Mouse (Mus musculus) liver, adult (tissue): ENCODE results near the gene Slc38a9.

ENCODE experiments used
- GATA4 ChIP-seq: IDR thresholded peaks from 2 replicates; pipeline ENCODE4 v1.6.1; 2014; ENCODE audit warnings: mild to moderate bottlenecking, low read length; ENCODE audit not compliant: insufficient replicate concordance

Slc38a9 gene

GRCm38 (mm10) chr13:112671708-112672107 lies 11.2 kb downstream of the Slc38a9 start:
- no peak for TF ChIP-seq GATA4

DNA sequence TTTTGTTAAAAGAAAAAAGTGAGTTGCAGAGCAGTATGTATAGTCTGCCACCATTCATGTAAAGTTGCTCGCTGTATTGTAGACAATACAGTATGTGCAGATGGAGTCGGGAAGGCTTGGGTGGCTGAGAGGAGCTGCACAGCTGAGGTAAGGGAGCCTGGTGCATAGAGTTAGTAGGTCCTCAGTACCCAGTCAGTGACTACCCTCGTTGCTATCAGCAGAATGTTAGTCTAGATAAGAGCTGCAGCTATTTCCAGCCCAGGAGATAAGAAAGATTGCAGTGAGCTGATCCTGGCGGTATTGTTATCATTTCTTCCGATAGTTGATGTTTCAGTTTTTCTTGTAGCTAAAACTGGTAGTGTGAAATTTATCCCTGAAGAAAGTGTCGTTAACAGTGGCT lies 12.2 kb downstream of the Slc38a9 start:
- TF ChIP-seq GATA4, result no peak

- TF ChIP-seq GATA4, result no peak
Observed at GRCm38 (mm10) chr13:112673899-112674447, 13.4 kb downstream of the Slc38a9 start.

DNA sequence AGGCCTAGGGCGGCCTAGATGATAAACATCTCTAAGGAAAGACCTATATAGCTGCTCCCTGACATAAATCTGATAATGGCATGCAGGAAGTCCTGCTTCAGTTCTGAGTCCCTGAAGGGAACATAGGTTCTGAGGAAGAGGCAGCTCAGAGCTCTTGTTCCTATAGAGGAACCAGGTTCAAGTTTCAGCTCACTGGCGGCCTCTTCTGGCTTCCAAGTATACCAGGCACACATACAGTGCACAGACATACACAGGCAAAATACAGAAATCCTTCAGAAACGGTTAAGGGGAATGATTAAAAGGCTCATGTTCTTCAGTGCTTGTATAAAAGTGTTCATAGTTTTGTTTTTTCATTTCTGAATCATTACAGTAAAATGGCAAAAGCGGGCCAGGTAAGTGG lies 17.6 kb downstream of the Slc38a9 start:
- no peak for TF ChIP-seq GATA4

DNA sequence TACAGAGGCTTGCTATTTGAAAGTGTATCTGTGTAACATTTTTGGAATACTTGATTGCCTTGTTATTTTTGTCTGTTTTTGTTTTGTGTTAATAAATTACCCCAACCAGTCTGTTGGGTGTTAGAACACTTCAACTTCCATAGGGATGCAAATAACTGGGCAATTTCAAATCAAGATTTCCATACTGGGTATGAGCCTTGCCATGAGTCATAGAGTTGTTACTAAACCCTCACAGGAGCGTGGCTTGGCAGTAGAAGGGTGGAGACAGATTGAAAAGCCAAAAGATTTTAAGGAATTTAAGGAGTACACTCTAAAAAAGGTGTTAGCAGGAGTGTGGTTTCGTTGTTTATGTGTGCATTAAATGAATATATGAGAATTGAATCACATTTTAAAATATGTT lies 22.8 kb downstream of the Slc38a9 start:
- TF ChIP-seq GATA4, result no peak

GRCm38 (mm10) chr13:112683970-112684369 lies 23.4 kb downstream of the Slc38a9 start:
- no peak for TF ChIP-seq GATA4

GRCm38 (mm10) chr13:112686155-112686554 lies 25.6 kb downstream of the Slc38a9 start:
- TF ChIP-seq GATA4, result no peak

- TF ChIP-seq GATA4, result no peak
Observed at GRCm38 (mm10) chr13:112692870-112693553, 32.5 kb downstream of the Slc38a9 start.

- no peak for TF ChIP-seq GATA4
Observed at GRCm38 (mm10) chr13:112695526-112696240, 35.1 kb downstream of the Slc38a9 start.

- TF ChIP-seq GATA4, result no peak
Observed at GRCm38 (mm10) chr13:112701256-112701655, 40.7 kb downstream of the Slc38a9 start.

DNA sequence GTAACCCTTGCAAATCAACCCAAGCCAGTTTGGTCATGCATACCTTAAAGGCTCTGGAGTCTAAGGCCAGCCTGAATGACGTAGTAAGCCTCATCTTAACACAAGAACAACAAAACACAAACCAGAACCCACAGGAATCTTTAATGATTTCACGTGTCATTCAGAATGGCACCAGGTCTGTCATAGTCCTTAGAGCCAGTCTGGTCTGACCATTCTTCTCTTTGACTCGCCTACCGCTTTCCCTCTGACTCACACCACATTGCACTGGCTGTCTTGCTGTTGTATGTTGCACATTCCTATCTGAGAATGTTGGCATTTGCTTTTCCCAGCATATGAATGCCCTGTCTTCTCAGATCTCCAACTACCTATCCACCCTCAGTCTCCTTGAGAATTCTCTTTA lies 45.8 kb downstream of the Slc38a9 start:
- TF ChIP-seq GATA4, result no peak

DNA sequence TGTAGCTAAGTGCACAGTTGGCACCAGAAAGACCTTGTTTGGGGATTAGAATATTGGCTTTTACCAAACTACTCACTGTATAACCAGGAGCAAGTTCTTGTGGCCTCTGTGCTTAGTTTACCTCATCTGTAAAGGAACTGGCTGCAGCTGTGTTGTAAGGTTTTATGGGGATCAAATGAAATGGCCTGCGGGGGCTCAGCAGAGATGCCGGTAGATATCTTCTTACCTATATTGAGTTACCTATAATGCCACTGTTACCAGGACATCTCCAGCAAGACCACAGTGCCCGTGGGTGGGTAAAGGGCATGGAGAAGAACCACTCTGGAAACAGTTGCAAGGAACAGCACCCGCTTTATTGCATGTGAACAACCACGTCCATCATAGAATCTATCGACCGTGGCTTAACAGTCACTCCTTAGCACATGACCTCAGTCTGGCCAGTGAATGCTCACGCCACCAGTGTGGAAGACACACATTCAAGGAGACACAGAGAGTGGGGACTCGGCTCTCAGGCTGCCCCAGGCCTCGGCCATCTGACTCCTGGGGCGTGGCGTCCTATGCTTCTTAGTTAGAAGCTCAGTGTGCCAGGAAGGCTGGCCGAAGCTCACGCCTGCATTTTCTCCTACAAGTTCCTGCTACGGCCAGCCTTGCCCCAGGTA lies 59.7 kb downstream of the Slc38a9 start:
- TF ChIP-seq GATA4, result no peak

GRCm38 (mm10) chr13:112721946-112722729 lies 61.6 kb downstream of the Slc38a9 start:
- no peak for TF ChIP-seq GATA4

DNA sequence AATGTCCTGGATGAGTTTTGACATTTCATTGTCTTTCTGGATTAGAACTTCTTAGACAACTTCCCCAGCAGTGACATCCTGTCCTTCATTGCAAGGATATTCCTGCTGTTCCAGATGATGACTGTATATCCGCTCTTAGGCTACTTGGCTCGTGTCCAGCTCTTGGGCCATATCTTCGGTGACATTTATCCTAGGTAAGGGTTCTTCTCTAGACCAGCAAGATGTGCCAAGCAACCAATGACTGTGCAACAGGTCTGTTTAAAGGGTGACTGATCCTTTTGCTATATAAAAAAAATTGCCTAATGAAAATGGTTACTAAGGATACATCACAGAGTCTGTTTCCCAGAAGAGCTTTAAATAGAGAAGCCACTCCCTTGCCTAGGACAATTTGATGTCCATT lies 65.5 kb downstream of the Slc38a9 start:
- TF ChIP-seq GATA4, result no peak; the same call in 1 of the 2 replicates

DNA sequence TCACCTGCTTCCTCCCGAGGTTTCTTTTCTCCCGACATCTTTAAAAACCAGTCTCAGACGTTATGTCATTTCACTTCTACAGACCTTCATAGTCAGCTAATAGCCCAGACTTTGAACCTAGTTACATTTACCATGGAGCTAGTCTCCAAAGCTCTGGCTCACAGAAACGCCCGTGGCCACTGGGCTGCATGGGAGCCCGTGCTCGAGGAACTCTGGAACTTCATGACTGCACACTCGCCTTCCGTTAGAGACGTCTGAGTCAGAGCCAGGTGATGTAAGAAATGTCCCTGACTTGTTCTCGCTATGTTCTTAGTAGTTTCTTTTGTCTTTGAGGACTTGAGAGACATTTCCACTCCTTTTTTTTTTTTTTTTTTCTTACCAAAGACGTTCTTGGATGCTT lies 72.8 kb downstream of the Slc38a9 start:
- no peak for TF ChIP-seq GATA4

- TF ChIP-seq GATA4, result no peak
Observed at GRCm38 (mm10) chr13:112734906-112735713, 74.6 kb downstream of the Slc38a9 start.
